Mouse (Mus musculus) bone marrow, adult 2 months (tissue): ENCODE data around the gene Fam189b.

Experiments used
- CTCF ChIP-seq: fragments of 200-500 bp; IDR thresholded peaks from 2 replicates; pipeline ENCODE4 v1.5.1; 2011; ENCODE audit warnings: low read length, control low read depth; ENCODE audit not compliant: control insufficient read depth, insufficient read depth
- POLR2A ChIP-seq: fragments of 200-500 bp; IDR thresholded peaks from 2 replicates; pipeline ENCODE4 v1.6.1; 2011; ENCODE audit warnings: low read depth, mild to moderate bottlenecking, control low read depth, low read length, borderline replicate concordance; ENCODE audit not compliant: control insufficient read depth

DNA sequence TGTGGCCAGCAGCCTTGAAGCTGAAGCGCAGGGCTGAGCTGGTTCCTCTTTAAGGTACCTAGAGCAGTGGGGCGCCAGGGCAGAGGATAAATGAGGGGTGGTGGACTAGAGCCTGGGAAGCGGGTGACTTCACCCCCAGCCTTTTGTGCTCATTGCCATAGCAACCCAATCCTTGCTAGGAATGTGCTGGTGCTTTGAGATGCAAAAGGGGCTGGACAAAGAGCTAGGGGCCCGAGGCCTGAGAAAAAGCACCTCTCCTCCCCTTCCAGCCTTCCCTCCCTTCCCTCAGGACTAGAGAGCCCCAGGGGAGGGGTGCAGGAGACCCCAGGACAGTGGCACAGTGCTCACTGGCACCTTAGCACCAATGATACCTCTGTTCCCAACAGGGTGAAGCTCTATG is 43.0 kb downstream of the Fam189b start:
- no peak for TF ChIP-seq POLR2A
- no peak for TF ChIP-seq CTCF
